Mouse (Mus musculus) T-helper 2 cell (primary cell): Measurements from ENCODE around the gene Mfge8.

Source experiments
- in situ Hi-C: fragments of 300-600 bp; cut with MboI, MseI; formaldehyde crosslinking; loops from one replicate; pipeline ENCODE4 v1.15.1; 2025; ENCODE audit warnings: high pct_unique_total_duplicates

Mfge8 gene

GRCm38 (mm10) chr7:79148711-79149266 is at the start of gene Mfge8:
Mfge8 (minus strand) TSS chr7:79149060.
- in situ Hi-C loops: loop anchor here (5.0 kb wide), 1 partner anchor 199 kb away; no protein-coding TSS in a partner anchor

GRCm38 (mm10) chr7:79194560-79195413 is 45.9 kb upstream of the Mfge8 start:
- in situ Hi-C loops: no loop called here

- in situ Hi-C loops: no loop called here
Observed at GRCm38 (mm10) chr7:79193936-79194335, 45.1 kb upstream of the Mfge8 start.

- in situ Hi-C loops: no loop called here
Observed at GRCm38 (mm10) chr7:79191501-79191900, 42.6 kb upstream of the Mfge8 start.

- in situ Hi-C loops: no loop called here
Observed at GRCm38 (mm10) chr7:79190592-79190991, 41.7 kb upstream of the Mfge8 start.

GRCm38 (mm10) chr7:79189211-79189610 is 40.4 kb upstream of the Mfge8 start:
- in situ Hi-C loops: loop anchor here (10.0 kb wide), 1 partner anchor 864 kb away; no protein-coding TSS in a partner anchor

- in situ Hi-C loops: loop anchor here (10.0 kb wide), 1 partner anchor 863 kb away; no protein-coding TSS in a partner anchor
Observed at GRCm38 (mm10) chr7:79187591-79187990, 38.7 kb upstream of the Mfge8 start.

- in situ Hi-C loops: loop anchor here (10.0 kb wide), 1 partner anchor 859 kb away; no protein-coding TSS in a partner anchor
Observed at GRCm38 (mm10) chr7:79183417-79183816, 34.6 kb upstream of the Mfge8 start.

GRCm38 (mm10) chr7:79173800-79174199 is 24.9 kb upstream of the Mfge8 start:
- in situ Hi-C loops: no loop called here

- in situ Hi-C loops: no loop called here
Observed at GRCm38 (mm10) chr7:79171782-79172181, 22.9 kb upstream of the Mfge8 start.

GRCm38 (mm10) chr7:79167006-79167562 is 18.2 kb upstream of the Mfge8 start:
- in situ Hi-C loops: no loop called here

GRCm38 (mm10) chr7:79159406-79159805 is 10.5 kb upstream of the Mfge8 start:
- in situ Hi-C loops: no loop called here

GRCm38 (mm10) chr7:79149522-79149921 is 662 bp upstream of the Mfge8 start:
- in situ Hi-C loops: loop anchor here (5.0 kb wide), 1 partner anchor 198 kb away; no protein-coding TSS in a partner anchor

GRCm38 (mm10) chr7:79147931-79148653 is 768 bp downstream of the Mfge8 start:
- in situ Hi-C loops: loop anchor here (5.0 kb wide), 1 partner anchor 199 kb away; no protein-coding TSS in a partner anchor

GRCm38 (mm10) chr7:79147011-79147837 is 1.6 kb downstream of the Mfge8 start:
- in situ Hi-C loops: loop anchor here (5.0 kb wide), 1 partner anchor 200 kb away; no protein-coding TSS in a partner anchor

- in situ Hi-C loops: loop anchor here (5.0 kb wide), 1 partner anchor 96 kb away; no protein-coding TSS in a partner anchor
Observed at GRCm38 (mm10) chr7:79140897-79141296, 8.0 kb downstream of the Mfge8 start.

- in situ Hi-C loops: loop anchor here (5.0 kb wide), 1 partner anchor 97 kb away; no protein-coding TSS in a partner anchor
Observed at GRCm38 (mm10) chr7:79139891-79140591, 8.8 kb downstream of the Mfge8 start.

- in situ Hi-C loops: no loop called here
Observed at GRCm38 (mm10) chr7:79139328-79139824, 9.5 kb downstream of the Mfge8 start.

- in situ Hi-C loops: no loop called here
Observed at GRCm38 (mm10) chr7:79133391-79133790, 15.5 kb downstream of the Mfge8 start.
